Mouse (Mus musculus) B cell, adult 2 months (primary cell): ENCODE measurements around the gene Olfr1255.

Experiments used
- DNase-seq, 2 experiments: peaks; one replicate each; pipeline ENCODE4 v3.0.0; 2022

The Olfr1255 gene

GRCm38 (mm10) chr2:89811751-89812150 is at the start of gene Olfr1255:
Gene Olfr1255, plus strand, starts transcription at chr2:89812051.
- no peak for DNase-seq

- no peak for DNase-seq
These were observed 18.3 kb upstream of the Olfr1255 start, which contains the start of gene Olfr1254 for GRCm38 (mm10) chr2:89793519-89793918. Gene Olfr1254, minus strand, starts transcription at chr2:89793619.

- no peak for DNase-seq
These were observed 12.3 kb upstream of the Olfr1255 start for GRCm38 (mm10) chr2:89799583-89799982.

GRCm38 (mm10) chr2:89810751-89811150 is 1.1 kb upstream of the Olfr1255 start:
- DNase-seq: no peak

GRCm38 (mm10) chr2:89820216-89820615 is 8.4 kb downstream of the Olfr1255 start:
- no peak for DNase-seq

GRCm38 (mm10) chr2:89841455-89841854 is 29.6 kb downstream of the Olfr1255 start, which contains the start of gene Olfr1256:
Gene Olfr1256, minus strand, starts transcription at chr2:89841555.
- no peak for DNase-seq

- no peak for DNase-seq
These were observed 36.3 kb downstream of the Olfr1255 start, which contains the start of gene Olfr48 for GRCm38 (mm10) chr2:89848105-89848504. Gene Olfr48, minus strand, starts transcription at chr2:89848205.

- no peak for DNase-seq
These were observed 37.4 kb downstream of the Olfr1255 start for GRCm38 (mm10) chr2:89849230-89849629.
